Mouse (Mus musculus) brain, embryonic 14.5 days (tissue): Measurements from ENCODE around the gene Abcg4.

Experiments used
- CTCF ChIP-seq: fragments of 200-500 bp; IDR thresholded peaks from 2 replicates; pipeline ENCODE4 v1.5.1; 2012; ENCODE audit warnings: inconsistent platforms, mild to moderate bottlenecking, moderate library complexity, borderline replicate concordance; ENCODE audit not compliant: insufficient read depth, insufficient read length; ENCODE audit errors: extremely low read depth
- POLR2A ChIP-seq: fragments of 200-500 bp; IDR thresholded peaks from 2 replicates; pipeline ENCODE4 v1.6.1; 2012; ENCODE audit warnings: mild to moderate bottlenecking, inconsistent platforms, borderline replicate concordance; ENCODE audit not compliant: poor library complexity, insufficient read depth, insufficient read length, severe bottlenecking; ENCODE audit errors: extremely low read depth

GRCm38 (mm10) chr9:44237128-44237527 is 51.3 kb downstream of the Abcg4 start:
- TF ChIP-seq CTCF, result no peak
- TF ChIP-seq POLR2A, result no peak
